Mouse (Mus musculus) inflammation-experienced regulatory T-cells, adult 6 months (primary cell): Measurements from ENCODE around the gene Eif2b5. TPM values are rescaled to one million over a fixed set of nuclear protein-coding genes. Genes with fewer than 3 reads are reported as not detected.

Source experiments
- ATAC-seq: one replicate; pipeline ENCODE4 v1.8.0; 2017
- polyA plus RNA-seq, 3 experiments: library from polyadenylated mRNA; unstranded; fragments of 100-300 nt; shearing (Covaris generic); gene quantifications; one replicate each; pipeline ENCODE4 v1.2.1; 2017

Gene Eif2b5
- polyA plus RNA-seq, 3 experiments from 2014 or later: 13.1 to 19.0 (median 14.8) TPM

DNA sequence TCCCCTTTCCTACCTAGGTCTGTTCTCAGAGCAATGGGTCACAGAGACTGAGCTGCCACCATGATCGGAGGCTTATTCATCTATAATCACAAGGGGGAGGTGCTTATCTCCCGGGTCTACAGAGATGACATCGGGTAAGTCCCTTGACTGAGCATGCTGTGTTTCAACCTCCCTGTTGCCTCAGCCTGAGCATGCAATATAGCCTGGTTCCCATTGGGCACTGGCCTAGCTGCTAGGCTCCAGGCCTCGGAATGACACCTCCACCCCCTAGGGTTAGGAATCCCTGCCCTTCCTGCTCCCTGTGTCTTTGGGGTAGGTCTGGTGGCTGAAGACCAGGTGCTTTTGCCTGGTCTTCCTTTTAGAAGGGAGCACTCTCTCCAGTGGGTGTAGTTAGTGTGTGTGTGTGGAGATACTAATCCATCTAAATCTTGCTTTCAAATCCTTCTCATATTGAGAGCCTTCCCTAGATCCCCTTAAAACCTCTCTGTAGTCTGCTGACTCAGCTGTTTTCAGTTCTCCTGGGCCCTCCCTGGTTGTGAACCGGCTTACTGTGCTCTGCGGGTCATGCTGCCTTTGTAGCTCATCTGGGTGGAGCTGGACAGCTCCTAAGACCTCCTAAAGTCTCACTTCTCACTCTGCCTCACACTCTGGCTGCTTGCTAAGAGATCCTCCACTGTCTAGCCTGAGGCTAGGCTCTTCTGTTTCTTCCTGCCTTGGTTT is 39.1 kb downstream of the Eif2b5 start:
- ATAC-seq: no peak

GRCm38 (mm10) chr16:20539649-20540048 is 41.0 kb downstream of the Eif2b5 start:
- no peak for ATAC-seq

GRCm38 (mm10) chr16:20540438-20540837 is 41.8 kb downstream of the Eif2b5 start:
- no peak for ATAC-seq

- no peak for ATAC-seq
Measured at GRCm38 (mm10) chr16:20545696-20546095, 47.1 kb downstream of the Eif2b5 start.

GRCm38 (mm10) chr16:20547423-20547822 is 48.8 kb downstream of the Eif2b5 start:
- no peak for ATAC-seq

- ATAC-seq: peak; percentile 99
Measured at GRCm38 (mm10) chr16:20548096-20548948, 49.7 kb downstream of the Eif2b5 start, which contains the start of gene Abcf3. TSS of gene Abcf3 (plus strand) at chr16:20548577.

DNA sequence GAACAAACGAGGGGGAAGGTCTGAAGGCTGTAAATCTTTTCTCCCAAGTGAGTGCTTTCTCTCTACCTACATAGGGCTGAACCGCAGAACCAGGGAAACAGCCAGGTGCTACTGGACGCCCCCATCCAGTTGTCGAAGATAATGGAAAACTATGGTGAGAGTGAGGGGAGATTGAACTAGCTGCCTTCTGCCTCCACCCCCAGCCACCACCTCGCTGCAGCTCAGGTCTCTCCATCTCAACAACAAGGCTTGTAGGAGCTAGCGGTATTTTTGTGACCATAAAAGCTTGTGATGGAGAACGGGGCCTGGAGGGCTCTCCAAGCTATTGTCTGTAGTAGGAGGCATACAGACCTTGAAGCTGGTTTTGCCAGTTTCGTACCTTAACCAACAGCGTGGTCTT is 50.5 kb downstream of the Eif2b5 start:
- no peak for ATAC-seq

- ATAC-seq: no peak
Measured at GRCm38 (mm10) chr16:20551691-20552090, 53.1 kb downstream of the Eif2b5 start.

DNA sequence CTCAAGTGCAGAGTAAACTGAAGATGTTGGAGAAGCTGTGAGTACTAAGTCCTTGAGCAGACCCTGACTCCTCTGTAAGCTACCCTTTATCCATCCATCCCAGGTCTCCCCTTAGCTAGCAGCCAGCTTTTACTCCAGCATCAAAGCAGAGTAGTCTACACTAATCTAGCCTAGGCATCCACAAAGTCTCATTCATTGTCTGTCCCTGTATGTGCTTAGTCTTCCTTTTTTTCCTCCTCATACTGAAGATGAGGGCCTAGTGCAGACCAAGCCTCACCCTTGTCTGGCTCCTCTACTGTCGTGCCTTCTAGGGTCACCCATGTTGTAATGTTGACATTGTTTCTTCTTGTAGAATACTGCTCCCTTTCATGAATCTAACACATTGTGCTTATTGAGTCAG is 54.0 kb downstream of the Eif2b5 start:
- ATAC-seq: no peak

- ATAC-seq: no peak
Measured at GRCm38 (mm10) chr16:20555000-20555399, 56.4 kb downstream of the Eif2b5 start.

DNA sequence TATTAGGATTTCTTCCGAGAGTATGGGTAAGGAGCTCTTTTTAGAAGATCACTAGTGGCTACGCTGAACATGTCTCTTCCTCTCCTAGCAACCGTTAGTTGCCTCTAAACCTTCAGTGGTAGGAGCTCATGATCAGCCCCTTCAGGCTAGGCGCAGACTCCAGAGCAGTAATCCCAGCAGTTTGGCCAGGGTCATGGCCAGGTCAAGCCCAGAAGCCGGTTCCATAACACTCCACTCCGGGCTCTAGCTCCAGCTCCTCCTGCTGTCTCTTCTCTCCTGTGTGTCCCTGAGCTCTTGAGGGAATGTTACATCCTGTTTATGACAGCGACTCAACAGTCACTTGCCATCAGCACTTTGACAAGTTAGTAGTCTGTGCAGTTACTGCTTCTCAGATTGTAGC is 58.8 kb downstream of the Eif2b5 start:
- no peak for ATAC-seq

Other genes starting within 250 kb of the Eif2b5 start
- 10 to 100 TPM; 77.6 to 82.2 (median 82.2) TPM for gene Parl, start 196.4 kb upstream of the Eif2b5 start, polyA plus RNA-seq
- not detected for gene Cyp2ab1, start 173.4 kb upstream of the Eif2b5 start, polyA plus RNA-seq
- 10 to 100 TPM; 20.5 to 39.1 (median 35.7) TPM for gene Abcc5, start 72.4 kb upstream of the Eif2b5 start, polyA plus RNA-seq
- 10 to 100 TPM; 10.9 to 19.2 (median 12.4) TPM for gene Dvl3, start 18.2 kb downstream of the Eif2b5 start, polyA plus RNA-seq
- 100 to 1,000 TPM; 494 to 560 (median 499) TPM for gene Ap2m1, start 36.7 kb downstream of the Eif2b5 start, polyA plus RNA-seq
- 10 to 100 TPM; 49.8 to 94.5 (median 71.5) TPM for gene Abcf3, start 49.8 kb downstream of the Eif2b5 start, polyA plus RNA-seq
- gene Vwa5b2, start 90.7 kb downstream of the Eif2b5 start, polyA plus RNA-seq: under 1 TPM in 2 of 3 experiments, not detected in 1; 0.24 to 0.31 TPM
- gene Eef1akmt4, start 112.8 kb downstream of the Eif2b5 start, polyA plus RNA-seq: 10 to 100 TPM; 12.0 to 19.3 (median 18.7) TPM
- gene Gm49333, start 112.8 kb downstream of the Eif2b5 start, polyA plus RNA-seq: not detected
- 10 to 100 TPM; 22.7 to 33.7 (median 28.4) TPM for gene Alg3, start 112.9 kb downstream of the Eif2b5 start, polyA plus RNA-seq
- gene Camk2n2, start 122.5 kb downstream of the Eif2b5 start, polyA plus RNA-seq: under 1 TPM in 1 of 3 experiments, not detected in 2; 0.43 TPM
- not detected for gene Ece2, start 131.0 kb downstream of the Eif2b5 start, polyA plus RNA-seq
- 100 to 1,000 TPM; 135 to 198 (median 183) TPM for gene Psmd2, start 152.8 kb downstream of the Eif2b5 start, polyA plus RNA-seq
- gene Eif4g1, start 169.5 kb downstream of the Eif2b5 start, polyA plus RNA-seq: 10 to 100 TPM; 48.9 to 68.0 (median 51.3) TPM
- gene Fam131a, start 194.4 kb downstream of the Eif2b5 start, polyA plus RNA-seq: under 1 TPM; 0.30 to 0.78 (median 0.59) TPM
- 10 to 100 TPM; 63.1 to 71.1 (median 64.1) TPM for gene Polr2h, start 218.8 kb downstream of the Eif2b5 start, polyA plus RNA-seq
- gene Clcn2, start 218.9 kb downstream of the Eif2b5 start, polyA plus RNA-seq: 1 to 10 TPM in 1 of 3 experiments, under 1 TPM in 2; 0.48 to 1.2 (median 0.79) TPM
- not detected for gene Chrd, start 234.3 kb downstream of the Eif2b5 start, polyA plus RNA-seq
- not detected for gene Thpo, start 235.7 kb downstream of the Eif2b5 start, polyA plus RNA-seq